ENCODE assay signal across 15 mouse cellular contexts in genomic region chr7:30743617-30744016, GRCm38 (mm10). TPM values are rescaled to one million over a fixed set of nuclear protein-coding genes. Genes with fewer than 3 reads are reported as not detected.
DNase-seq lines count a peak whose midpoint lies in the region; ATAC-seq and TF ChIP-seq lines count a peak whose summit lies in the region.
"Not testable (repeated sequence)": the region's sequence is repeated elsewhere in the genome, so short reads cannot be mapped to it uniquely, and the experiment has no call there.
"Had no signal": no experiment of that assay in that cellular context is flagged by ENCODE, and none has a peak within 500 bp of the region (broad histone marks: within the 10 kb centered on the region; RNA-seq: fewer than 3 reads in every experiment).

Gapdhs (minus strand) TSS chr7:30743681.

- H3K4me2 ChIP-seq in CH12.LX (ENCODE audit: insufficient read depth, low read depth, poor library complexity, severe bottlenecking), result peak within 1 kb of the TSS; percentile 43; the same call in 1 of the 2 replicates
- H3K4me2 ChIP-seq in hindbrain, embryonic 15.5 days; limb, embryonic 12.5 days; lung, embryonic 14.5 days; stomach, postnatal 0 days (replicated peaks; ENCODE audit: low read depth): not testable (repeated sequence)

- not testable (repeated sequence) for H3K27me3 ChIP-seq in CH12.LX (replicated peaks); hindbrain, embryonic 15.5 days; limb, embryonic 12.5 days; lung, embryonic 14.5 days (ENCODE audit: insufficient read depth, low read length); stomach, postnatal 0 days (ENCODE audit: control insufficient read depth, insufficient read depth, low read length)

- peak within 1 kb of the TSS; percentile 79 for H3K27ac ChIP-seq in CH12.LX (ENCODE audit: insufficient read depth, low read depth)
- not testable (repeated sequence) for H3K27ac ChIP-seq in hindbrain, embryonic 15.5 days (replicated peaks); limb, embryonic 12.5 days; stomach, postnatal 0 days (replicated peaks)
- H3K27ac ChIP-seq in lung, embryonic 14.5 days (ENCODE audit: low read depth), result peak within 1 kb of the TSS; percentile 24; the same call in 1 of the 2 replicates

- WGBS in hindbrain, embryonic 15.5 days, result 78% methylated on average over 3 of the region's 4 CpGs
- 75% methylated on average over 4 of the region's 4 CpGs for WGBS in limb, embryonic 12.5 days
- no CpG with 5 or more reads among the region's 4 CpGs for WGBS in lung, embryonic 14.5 days
- no CpG with 5 or more reads among the region's 4 CpGs for WGBS in stomach, postnatal 0 days

- TF ChIP-seq EP300 in CH12.LX (IDR thresholded peaks at IDR 0.05; ENCODE audit: low read length); stomach, postnatal 0 days (optimal IDR thresholded peaks at IDR 0.05): not testable (repeated sequence)

- peaks cover 20 to 55% of the 10 kb centered on the region in 2 experiments for H3K4me1 ChIP-seq in CH12.LX (ENCODE audit: control insufficient read depth in 1 of 2, insufficient read depth in 2 of 2)
- not testable (repeated sequence) for H3K4me1 ChIP-seq in hindbrain, embryonic 15.5 days (replicated peaks); limb, embryonic 12.5 days (replicated peaks); lung, embryonic 14.5 days (ENCODE audit: insufficient read depth); stomach, postnatal 0 days (replicated peaks; ENCODE audit: control insufficient read depth, insufficient read depth)

- peak; percentile 35; the same call in 1 of the 2 replicates for ATAC-seq in hindbrain, embryonic 15.5 days (ENCODE audit: low FRiP score, low read depth)
- 0 out of 2 replicates have a peak, but pooled peaks have one; percentile 16 for ATAC-seq in limb, embryonic 12.5 days (ENCODE audit: insufficient number of reproducible peaks, insufficient read depth, low FRiP score, low TSS enrichment, low read depth)
- ATAC-seq in lung, embryonic 14.5 days (ENCODE audit: insufficient read depth), result peak; percentile 48; the same call in 1 of the 2 replicates
- ATAC-seq in stomach, postnatal 0 days (ENCODE audit: low FRiP score, low TSS enrichment), result 0 out of 2 replicates have a peak, but pooled peaks have one; percentile 16

- peak; percentile 74 for DNase-seq in CH12.LX (ENCODE audit: extremely low read depth)
- not testable (repeated sequence) for DNase-seq in gonadal fat pad, adult 2 months (ENCODE audit: low read depth); lung, embryonic 14.5 days; stomach, postnatal 0 days (ENCODE audit: low spot score)
- peak; percentile 10 for DNase-seq in lung, postnatal 10 days

- peaks cover 0 to 14% of the 10 kb centered on the region in 2 experiments for H3K36me3 ChIP-seq in CH12.LX (replicated peaks in 1 of 2; ENCODE audit: control insufficient read depth in 1 of 2, insufficient read depth in 1 of 2, low read length in 1 of 2)
- not testable (repeated sequence) for H3K36me3 ChIP-seq in hindbrain, embryonic 15.5 days; lung, embryonic 14.5 days (ENCODE audit: insufficient read depth); stomach, postnatal 0 days (ENCODE audit: control insufficient read depth, insufficient read depth, low read length)
- H3K36me3 ChIP-seq in limb, embryonic 12.5 days, result peaks cover 19% of the 10 kb centered on the region

- TF ChIP-seq POLR2A in CH12.LX (IDR thresholded peaks at IDR 0.05; ENCODE audit: low read depth, low read length), result not testable (repeated sequence)

- not testable (repeated sequence) for H3K79me2 ChIP-seq in CH12.LX (replicated peaks; ENCODE audit: control insufficient read depth, extremely low read depth, insufficient read depth, poor library complexity, severe bottlenecking)

- not testable (repeated sequence) for H3K9ac ChIP-seq in CH12.LX (ENCODE audit: insufficient read depth, low read depth); hindbrain, embryonic 15.5 days; limb, embryonic 12.5 days (replicated peaks); lung, embryonic 14.5 days; stomach, postnatal 0 days (ENCODE audit: low read length)

- TF ChIP-seq CTCF in CH12.LX (conservative IDR thresholded peaks at IDR 0.05 in 1 of 2, IDR thresholded peaks at IDR 0.05 in 1 of 2; ENCODE audit: low read depth in 2 of 2, low read length in 2 of 2); lung, embryonic 14.5 days (IDR thresholded peaks at IDR 0.05; ENCODE audit: low read depth); stomach, postnatal 0 days (IDR thresholded peaks at IDR 0.05; ENCODE audit: low read depth): not testable (repeated sequence)

- in situ Hi-C loops in CH12.LX (cut with MboI; ENCODE audit: low pct_ligation_motif_present, low pct_unique_long_range_greater_than_20kb, low sequenced_read_pairs), result not testable (repeated sequence)

- not testable (repeated sequence) for TF ChIP-seq RAD21 in CH12.LX (IDR thresholded peaks at IDR 0.05; ENCODE audit: low read depth, low read length)

- H3K4me3 ChIP-seq in CH12.LX (replicated peaks in 1 of 3; ENCODE audit: low read depth in 2 of 3, low read length in 2 of 3, poor library complexity in 1 of 3); hindbrain, embryonic 15.5 days; limb, embryonic 12.5 days (replicated peaks); lung, embryonic 14.5 days (ENCODE audit: low read depth, low read length); stomach, postnatal 0 days (ENCODE audit: low read depth, low read length): not testable (repeated sequence)

- not testable (repeated sequence) for H3K9me3 ChIP-seq in CH12.LX (replicated peaks; ENCODE audit: low read length); hindbrain, embryonic 15.5 days; limb, embryonic 12.5 days; lung, embryonic 14.5 days (ENCODE audit: low read depth, low read length); stomach, postnatal 0 days (ENCODE audit: control insufficient read depth, low read length)

- dilution Hi-C loops in CH12.LX (cut with MboI; ENCODE audit: extremely low pct_ligation_motif_present, extremely low pct_unique_long_range_greater_than_20kb, low sequenced_read_pairs), result not testable (repeated sequence)

RNA-seq across cellular contexts. Expression of gene Gapdhs, which starts in this region (rescaled TPM):
- total RNA-seq in CH12.LX (2012; rRNA removed) (0.42 and 0.89 TPM in 2 replicates), CH12.LX (2014; rRNA removed) (not detected in 2 replicates)
- 1.7 and 2.9 TPM in 2 replicates for polyA plus RNA-seq in CH12.LX (2012; ENCODE audit: insufficient read length, low read depth)
- 22.6 and 32.2 TPM in 2 replicates for polyA plus RNA-seq in gonadal fat pad, adult 2 months (2012; rRNA removed)
- 0.79 and 1.4 TPM in 2 replicates for polyA plus RNA-seq in hindbrain, embryonic 15.5 days (2015; fragmentation: Nextera tagmentation; extraction: Ambion mirVana)
- polyA plus RNA-seq in limb, embryonic 12.5 days (2016; fragmentation: Nextera tagmentation; extraction: Ambion mirVana), result 0.51 and 0.71 TPM in 2 replicates
- polyA plus RNA-seq in lung, embryonic 14.5 days (2014; fragmentation: Nextera tagmentation; extraction: Ambion mirVana), result 0.68 and 0.91 TPM in 2 replicates
- 0.27 and 0.30 TPM in 2 replicates for polyA plus RNA-seq in stomach, postnatal 0 days (2015; fragmentation: Nextera tagmentation; extraction: Ambion mirVana)
- total RNA-seq: adrenal gland, postnatal 14 days; forebrain, postnatal 0 days; gastrocnemius, adult 18-20 months; gastrocnemius, postnatal 14 days; heart, postnatal 14 days; hematopoietic stem cell, adult 5-6 weeks; MEL had no signal
- polyA plus RNA-seq: CD4-positive, CD25-positive, alpha-beta regulatory T cell, adult 4 months had no signal

Comparison
In these comparisons a context has a peak if more than half of its experiments do, and no peak if none do; other contexts are left out.
1. Peak in ATAC-seq in limb, embryonic 12.5 days; RNA of the gene not detected or under 1 TPM.
2. Peak in ATAC-seq and H3K27ac ChIP-seq in lung, embryonic 14.5 days; RNA of the gene not detected or under 1 TPM.
3. Peak in ATAC-seq in stomach, postnatal 0 days; RNA of the gene not detected or under 1 TPM.